Mouse (Mus musculus) hindlimb bud, embryonic 11.5 days (tissue): ENCODE measurements around the gene Dennd1b.

Experiments used
- DNase-seq: peaks from one replicate; pipeline ENCODE4 v3.0.0-alpha.2; 2012; ENCODE audit warnings: low read depth, low spot score; ENCODE audit errors: extremely low spot score

The Dennd1b gene

DNA sequence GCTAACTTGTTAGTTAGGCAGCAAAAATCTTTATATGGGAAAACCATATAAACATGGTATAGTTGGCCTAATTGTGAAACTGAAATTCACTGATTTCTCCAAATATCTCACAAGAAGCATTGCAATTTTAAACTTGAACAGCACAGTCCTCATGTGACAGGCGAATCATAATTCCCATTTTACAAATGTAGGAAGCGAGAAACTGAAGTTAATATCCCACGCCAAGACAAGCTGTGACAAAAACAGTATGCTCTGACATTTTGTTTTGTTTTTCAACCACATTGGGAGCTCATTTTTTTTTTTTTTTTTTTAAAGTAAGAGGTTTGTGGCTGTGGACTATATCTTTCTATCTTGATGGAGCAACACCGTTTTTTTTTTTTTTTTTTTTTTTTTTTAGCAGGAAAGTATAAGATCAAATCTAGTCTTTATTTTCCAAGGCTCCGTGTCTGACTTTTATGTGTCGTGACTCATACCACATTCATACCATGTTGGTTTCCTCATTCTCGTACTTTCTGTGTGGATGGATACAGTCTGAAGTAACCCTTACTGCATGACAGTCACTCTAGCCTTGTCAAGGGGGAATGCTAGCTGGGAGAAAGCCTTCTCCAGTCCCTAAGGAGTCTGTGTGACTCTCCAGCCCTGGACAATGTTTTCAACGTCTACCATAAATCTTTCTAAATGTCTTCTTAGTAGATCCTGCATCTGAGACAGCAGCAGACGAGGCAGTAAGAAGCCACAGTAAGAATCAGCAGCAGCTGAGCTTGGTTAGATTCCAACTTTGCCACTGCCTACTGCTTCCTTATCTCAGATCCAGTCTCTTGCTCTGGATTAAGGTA, 751 bp upstream of the Dennd1b start:
- DNase-seq = no peak

DNA sequence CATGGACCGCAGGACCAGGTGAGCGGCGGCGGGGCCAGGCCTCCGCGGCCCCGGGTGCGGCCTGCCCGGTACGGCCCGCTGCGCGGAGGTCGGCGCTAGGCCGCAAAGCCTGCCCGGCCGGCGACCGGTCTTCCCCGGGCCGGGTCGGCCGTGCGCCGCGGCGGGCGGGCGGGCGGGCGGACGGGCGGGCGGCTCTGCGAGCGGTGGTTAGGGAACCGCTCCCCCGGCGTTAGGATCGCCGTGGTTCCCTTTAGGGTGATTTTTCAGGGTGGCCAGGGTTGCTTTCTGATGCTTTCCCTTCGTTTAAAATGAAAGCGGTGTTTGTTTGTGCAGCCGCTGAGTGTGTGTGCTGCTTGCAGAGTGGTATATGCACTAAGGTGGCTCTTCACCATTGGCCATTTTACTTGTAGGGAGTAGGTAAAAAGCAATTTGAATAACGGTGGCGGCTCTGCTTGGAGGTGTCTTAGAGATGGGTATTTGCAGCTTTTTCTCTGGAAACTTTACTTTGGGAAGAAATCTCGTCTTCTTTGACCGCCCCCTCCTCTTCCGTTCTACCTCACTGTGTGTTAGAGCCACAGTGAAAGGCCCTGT, 728 bp downstream of the Dennd1b start:
- DNase-seq = no peak

DNA sequence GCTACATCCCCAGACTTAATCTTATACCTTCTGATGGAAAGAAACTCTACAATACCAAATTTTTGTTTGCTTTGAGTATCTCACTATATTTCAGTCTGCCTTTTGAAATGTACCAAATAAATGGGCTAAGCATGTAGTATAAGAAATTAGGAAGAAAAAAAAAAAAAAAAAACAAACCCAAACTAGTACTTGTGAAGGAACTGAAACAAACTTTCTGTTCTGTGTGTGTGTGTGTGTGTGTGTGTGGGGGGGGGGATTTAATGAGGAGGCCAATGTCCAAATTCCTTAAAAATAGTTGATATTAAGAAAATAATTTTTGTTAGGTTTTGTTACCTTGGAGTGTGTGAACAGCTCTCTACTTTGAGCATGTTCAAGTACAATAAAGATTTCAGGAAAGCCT, 1.8 kb downstream of the Dennd1b start:
- no peak for DNase-seq

DNA sequence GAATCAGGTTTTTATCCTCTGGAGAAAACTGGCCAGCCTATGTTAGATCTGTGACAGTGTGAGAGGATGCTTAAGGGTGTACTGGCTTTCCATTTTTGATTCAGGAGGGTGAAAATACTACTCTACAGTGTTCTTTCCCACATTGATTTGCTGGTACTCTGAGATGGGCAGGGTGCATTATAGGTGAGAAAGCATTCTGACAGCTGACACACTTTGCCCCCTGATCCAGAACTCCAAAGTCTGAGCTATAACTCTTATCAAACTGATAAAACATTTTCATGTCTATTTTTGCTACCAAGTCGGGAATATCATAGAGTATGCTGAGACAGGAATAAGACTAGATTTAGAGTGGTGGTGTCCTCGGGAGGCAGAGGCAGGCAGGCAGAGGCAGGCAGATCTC, 2.3 kb downstream of the Dennd1b start:
- DNase-seq = no peak

DNA sequence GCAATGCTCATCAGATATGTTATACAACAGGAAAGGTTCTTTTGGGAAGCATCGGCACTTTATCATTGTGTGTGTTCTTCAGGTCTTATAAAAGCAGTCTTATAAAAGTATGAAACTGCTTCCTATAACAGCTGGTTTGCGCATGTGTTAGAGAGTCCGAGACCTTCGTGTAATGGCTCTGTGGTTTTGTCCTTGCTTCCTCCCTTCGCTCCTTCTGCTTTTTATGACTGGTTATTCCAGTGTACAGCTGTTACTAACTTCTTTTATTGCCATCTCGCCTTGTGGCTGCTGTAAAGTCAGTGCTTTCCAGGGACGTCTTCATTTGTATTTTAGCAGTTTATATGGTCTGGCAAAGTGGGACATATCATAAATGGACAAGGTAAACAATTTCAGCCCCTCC, 4.2 kb downstream of the Dennd1b start:
- no peak for DNase-seq

DNA sequence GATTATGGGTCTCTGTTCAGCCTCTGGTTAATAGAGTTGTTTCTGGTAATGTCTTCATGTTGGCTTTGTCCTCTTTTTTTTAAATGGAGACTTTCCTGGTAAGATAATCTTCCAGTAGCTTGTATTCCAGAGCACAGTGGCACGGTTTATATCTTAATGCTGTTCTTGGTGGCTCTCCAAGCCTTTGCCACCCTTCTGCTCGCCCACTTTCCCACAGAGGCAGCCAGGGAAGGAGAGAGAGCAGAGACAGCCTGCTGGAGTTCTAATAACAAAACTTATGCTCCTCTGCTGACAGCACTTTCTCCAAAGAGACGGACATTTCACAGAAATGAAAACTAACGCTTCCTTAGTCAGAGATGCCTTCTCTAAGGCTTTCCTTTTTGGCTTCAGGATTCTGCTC, 6.8 kb downstream of the Dennd1b start:
- DNase-seq = no peak

DNA sequence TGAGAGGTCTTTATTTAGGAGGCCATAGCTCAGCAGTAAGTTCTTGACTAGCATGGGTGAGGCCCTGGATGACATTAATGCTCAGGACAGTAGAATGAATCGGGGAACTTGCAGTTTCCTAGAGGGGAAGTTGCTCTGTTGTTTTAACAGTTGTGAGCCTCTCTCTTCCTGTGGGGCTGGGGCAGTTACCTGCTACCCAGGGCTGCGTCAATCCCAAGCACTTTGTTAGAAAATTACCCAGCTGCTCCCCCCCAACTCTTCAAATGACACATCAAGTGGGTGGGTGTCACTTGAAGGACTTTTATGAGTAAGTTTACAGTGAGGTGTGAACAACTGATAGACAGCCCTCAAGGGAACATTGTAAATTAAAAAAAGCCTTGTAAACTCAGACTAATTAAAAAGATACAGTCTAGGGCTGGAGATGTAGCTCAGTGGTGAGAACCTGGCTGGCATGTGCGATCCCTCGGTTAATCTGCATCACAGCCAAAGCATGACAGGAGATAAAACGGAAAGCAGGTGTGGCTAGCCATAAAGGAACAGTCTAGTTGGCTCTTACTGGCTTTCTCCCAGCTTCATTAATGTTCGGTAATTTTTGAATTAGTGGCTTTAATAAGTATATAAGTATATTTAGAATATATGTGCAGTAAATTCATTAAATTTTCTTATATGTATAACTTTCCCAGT, 10.4 kb downstream of the Dennd1b start:
- no peak for DNase-seq

DNA sequence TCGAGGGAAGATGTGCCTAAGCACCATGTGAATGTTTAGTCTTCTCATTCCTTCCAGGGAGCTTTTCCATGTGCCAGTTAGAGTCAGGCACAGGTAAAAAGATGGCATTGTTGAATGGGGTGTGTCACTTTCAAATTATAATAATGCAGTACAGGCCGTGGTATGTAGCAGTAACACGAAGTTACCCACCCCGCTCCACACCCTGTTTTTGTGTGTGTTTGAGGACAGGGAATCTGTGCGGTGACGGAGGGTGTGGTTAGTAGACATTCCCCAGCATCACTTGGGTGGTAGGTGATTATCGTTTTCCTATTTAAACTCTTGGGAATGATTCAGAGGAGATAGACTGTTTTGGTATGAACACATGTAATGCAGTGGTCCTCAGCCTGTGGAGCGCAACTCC, 11.6 kb downstream of the Dennd1b start:
- DNase-seq = no peak

DNA sequence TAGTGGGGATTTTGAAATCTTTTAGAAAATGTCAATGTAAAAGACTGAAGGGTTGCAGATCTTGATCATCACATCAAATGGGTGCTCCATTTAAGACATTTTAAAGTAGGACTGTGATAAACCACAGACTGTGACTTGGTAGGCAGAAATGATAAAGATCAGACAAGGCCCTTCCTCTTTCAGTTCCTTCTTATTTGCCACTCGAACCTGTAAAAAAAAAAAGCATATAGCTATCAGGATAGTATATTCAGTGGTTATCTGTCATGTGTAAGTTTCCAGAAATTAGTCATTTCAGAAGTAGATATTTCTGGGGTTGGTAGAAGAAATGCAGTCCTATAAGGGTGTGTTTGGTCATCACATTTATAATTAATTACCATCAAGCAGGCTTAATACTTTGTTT, 12.7 kb downstream of the Dennd1b start:
- DNase-seq = no peak

DNA sequence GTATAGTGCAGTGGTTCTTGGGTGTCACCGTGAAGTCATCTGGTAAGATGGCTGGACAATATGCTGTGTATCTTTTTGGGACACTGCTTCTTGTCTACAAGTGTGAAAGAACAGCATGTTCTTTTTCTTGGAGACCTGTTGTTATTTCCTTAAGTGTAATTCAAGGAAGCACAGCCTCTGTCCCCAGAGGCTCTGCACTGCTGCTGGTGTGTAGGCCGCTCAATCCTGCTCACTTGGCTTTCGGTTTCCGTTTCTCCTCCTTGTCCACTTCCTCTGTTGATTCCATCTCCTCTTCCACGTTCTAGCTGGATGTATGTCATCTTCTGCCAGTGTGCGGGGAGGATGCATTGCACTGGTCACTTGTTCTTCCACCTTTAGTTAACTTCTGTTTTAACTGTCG, 19.0 kb downstream of the Dennd1b start:
- no peak for DNase-seq

DNA sequence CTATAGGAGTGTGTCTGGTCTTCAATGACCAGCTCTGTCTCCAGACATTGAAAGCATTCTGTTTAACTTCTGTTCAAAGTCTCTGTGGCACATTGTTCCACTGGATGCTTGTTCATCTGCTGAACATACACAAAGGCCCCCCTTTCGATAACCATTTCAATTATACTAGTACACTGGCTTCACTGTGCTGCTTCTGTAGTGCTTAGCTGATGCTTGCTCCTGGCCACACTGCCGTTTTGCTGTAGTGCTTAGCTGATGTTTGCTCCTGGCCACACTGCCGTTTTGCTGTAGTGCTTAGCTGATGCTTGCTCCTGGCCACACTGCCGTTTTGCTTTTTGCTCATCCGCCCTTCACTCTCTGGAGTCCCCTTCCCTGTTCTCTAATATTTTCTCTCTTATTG, 19.4 kb downstream of the Dennd1b start:
- DNase-seq = no peak

DNA sequence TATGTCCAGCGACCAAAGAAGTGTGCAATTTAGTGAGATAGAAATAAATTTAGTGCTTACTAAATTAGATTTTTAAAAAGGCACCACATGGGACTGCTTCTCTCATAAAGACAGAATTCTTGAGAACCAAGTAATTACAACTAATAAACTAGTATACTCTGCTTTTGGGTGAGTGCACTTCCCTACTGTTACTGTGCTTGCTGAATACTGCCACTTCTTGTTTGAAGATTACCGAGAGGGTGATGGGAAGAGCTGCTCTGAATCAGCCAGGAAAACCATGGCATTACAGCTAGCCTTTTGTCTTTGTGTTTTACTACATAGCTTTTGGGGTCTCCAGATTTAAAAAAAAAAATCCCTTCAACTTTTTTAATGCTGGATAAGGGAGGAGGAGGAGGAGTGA, 19.8 kb downstream of the Dennd1b start:
- no peak for DNase-seq

DNA sequence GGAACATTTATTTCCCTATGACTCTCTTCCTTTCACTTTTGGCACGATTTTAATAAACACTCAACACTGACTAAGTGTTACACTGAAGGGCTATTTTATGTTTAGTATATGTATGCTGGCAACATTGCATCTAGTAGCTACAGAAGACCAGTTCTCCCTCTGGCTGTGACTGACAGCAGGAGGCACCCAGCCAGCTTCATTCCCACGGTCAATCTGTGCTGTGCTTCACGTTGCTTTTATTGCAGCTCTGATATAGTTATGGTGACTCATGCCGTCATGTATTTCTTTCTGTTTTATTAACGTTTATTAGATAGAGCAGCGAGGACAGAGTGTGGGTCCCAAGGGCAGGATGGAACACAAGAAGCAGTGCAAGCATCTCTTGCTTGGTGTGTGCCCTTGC, 20.2 kb downstream of the Dennd1b start:
- DNase-seq = no peak

DNA sequence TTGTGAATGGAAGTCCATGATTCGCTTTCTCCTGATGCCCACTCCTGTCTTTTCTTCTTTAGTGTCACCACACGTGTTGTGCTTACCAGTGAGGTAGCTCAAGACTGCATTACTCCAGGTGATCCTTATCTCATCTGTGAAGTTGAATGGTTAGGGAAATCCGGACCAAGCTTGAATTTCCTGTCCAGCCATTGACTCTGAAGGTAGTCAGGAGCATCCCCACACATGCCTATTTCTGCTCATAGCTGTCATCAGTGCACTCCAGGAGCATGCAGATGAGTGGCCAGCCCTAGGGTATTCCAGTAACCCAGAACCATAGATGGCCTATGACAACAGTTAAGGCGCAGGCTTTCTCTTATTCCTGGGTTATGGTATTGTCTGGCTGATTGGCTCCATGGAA, 20.9 kb downstream of the Dennd1b start:
- DNase-seq = no peak

DNA sequence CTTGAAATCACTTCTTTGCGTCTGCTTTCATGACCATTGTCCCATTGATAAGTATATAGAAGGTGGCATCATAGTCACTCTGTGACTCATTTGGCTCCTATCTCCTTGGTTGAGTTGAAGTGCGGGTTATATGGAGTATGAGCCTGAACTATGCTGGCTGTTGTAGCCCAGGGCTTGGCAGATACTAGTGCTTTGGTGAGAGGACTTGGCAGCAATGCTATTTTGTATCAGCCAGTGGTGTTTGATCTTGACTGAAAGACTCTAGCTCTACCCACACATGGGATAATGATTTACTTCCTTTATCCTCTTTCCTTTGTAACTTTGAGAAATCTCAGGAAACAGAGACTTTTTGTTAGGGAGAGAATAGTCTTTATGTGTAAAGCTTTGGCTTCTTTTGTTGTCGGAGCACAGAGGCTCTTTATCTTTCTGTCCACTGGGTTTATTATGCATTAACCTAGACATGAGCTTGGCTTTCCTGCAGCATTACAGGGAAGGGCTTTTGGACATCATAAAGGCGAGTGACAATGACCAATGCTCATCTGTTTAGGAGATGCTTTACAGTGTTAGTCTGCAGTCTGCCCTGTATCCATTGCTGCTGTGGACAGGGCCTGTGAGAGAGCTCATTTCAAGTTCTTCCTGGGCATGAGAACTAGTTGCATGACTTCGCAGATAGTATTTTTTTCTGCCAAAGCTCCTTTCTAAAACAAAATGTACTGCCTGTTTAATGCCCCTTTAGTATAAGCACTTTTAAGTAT, 29.3 kb downstream of the Dennd1b start:
- no peak for DNase-seq

DNA sequence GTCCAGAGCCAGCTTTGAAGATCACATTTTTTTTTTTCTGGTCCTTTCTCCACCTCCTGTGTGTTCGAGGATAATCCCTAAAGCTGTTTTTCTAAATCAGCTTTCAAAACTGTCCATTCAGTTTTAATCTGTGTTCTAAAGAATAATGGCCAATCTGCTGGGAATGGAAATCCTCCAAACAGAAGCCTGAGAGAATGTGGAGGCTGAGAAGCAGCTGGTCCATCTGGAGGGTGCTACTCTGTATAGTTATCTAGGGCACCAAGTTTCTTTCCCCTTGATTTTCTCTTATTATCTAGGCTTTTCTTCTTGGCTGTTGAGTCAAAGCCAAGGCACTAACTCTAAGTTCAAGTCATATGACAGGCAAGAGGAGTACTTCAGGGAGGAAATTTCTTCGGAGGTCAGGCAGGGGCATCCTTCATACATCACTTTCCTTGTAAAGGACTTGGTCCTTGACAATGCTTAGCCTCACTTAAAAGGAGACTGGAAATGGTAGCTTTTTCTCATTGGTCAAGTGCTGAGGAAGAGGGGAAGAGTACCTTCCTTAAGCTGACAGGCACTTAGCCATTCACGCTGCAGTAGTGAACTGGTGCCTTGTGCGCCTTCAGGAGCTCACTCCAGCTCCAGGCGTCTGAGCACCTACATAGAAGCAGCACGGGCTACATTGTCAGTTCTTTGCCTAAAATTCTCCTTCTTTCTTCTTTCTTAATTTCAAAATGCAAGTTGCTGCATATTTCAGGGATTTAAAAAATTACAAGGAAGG, 32.6 kb downstream of the Dennd1b start:
- no peak for DNase-seq

DNA sequence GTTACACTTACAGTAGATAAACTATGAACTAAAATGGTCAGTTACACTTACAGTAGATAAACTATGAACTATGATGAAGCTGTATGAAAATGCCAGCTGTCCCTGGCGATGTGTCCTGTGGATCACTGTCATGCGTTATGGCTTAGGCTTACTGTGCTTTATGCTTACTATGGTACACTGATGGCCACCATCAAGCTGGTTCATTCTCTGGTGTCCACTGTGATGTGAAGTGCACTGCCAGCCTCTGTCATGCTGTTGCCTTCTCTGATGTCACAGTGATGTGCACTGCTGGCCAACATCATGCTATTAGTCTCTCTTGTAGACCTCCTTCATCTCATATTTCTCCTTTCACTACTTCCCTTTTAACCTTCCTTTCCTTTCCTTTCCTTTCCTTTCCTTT, 33.4 kb downstream of the Dennd1b start:
- DNase-seq = no peak

DNA sequence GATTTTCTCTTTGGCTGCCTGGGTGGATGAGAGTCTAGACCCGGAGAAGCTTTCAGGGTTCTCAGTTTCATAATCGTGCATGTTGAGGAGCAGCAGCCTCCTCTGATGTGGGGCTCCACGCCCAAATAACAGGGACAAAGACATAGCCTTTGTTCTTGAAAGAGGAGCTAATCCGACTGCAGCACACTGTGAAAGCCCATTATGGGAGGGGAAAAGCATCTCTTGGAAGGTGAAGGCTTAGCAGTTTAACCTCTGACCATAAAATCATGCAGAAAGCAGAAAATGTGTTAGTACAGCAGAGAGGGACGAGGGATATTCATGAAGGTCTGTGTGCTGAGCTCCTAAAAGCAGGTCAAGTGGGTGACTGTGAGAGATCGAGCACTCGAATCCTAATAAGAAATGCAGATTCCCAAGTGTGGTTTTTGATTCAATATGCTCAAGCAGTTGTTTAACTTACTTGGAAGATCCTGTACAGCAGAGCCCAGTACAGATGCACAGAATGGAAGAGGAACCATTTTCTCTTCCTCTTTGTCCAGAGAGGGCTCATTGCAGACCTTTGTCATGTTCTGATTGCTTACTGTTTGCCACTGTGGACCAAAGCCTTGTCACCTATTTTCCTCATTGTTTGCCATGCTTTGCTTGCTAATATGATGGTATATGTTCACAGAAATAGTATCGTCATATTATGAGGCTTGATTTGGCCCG, 37.6 kb downstream of the Dennd1b start:
- DNase-seq = no peak

DNA sequence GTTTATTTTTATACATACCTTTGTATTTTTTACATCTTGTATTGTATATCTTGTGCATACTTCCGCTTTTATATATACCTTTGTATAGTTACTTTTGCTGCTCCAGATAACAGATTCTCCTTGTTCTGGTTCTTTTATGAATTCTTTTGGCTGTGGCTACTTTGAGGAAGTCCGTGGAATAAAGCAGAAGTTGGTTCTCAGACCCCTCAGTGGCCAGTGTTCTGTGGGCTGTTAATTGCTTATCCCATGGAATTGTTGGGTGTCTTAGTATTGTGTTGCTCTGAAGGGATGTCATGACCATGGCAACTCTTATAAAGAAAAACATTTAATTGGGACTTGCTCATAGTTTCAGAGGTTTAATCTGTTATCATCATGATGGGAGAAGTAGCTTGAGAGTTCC, 40.3 kb downstream of the Dennd1b start:
- DNase-seq = no peak

DNA sequence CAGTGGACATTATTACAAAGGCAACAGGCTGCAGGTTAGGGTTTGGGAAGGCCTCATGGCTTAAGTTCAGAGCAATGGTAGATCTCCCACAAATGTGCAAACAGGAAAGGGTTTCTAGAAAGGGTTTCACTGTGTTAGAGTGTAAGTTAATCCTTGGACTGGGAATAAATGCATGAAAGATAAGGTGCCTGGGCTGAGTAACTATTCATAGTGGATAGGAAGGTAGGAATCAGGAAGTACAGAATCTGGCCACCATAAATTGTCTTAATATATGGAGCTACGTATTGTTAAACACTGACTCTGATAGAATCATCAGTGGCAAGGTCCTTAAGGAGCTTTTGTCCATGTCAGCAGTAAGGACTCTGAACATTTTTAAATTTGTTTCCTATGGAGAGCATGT, 42.8 kb downstream of the Dennd1b start:
- no peak for DNase-seq
